Mouse (Mus musculus) left cerebral cortex, postnatal 25 days (tissue): ENCODE data around the gene Dgkk. TPM values are rescaled to one million over a fixed set of nuclear protein-coding genes. Genes with fewer than 3 reads are reported as not detected.
"Not testable (repeated sequence)": the region's sequence is repeated elsewhere in the genome, so short reads cannot be mapped to it uniquely, and the experiment has no call there.

Experiments used
- DNase-seq, 2 experiments: peaks; one replicate each; pipeline ENCODE4 v3.0.0; 2022; ENCODE audit warnings: low spot score in 2 of 2, mixed read lengths in 1 of 2
- intact Hi-C: fragments of 180-260 bp; cut with DNase I; formaldehyde crosslinking; loops from one replicate; pipeline ENCODE4 v1.15.1; 2025
- total RNA-seq, 2 experiments: library from RNA; stranded (reverse); gene quantifications; 2 replicates each; pipeline ENCODE4 v1.2.3; 2021

The Dgkk gene
- 1 to 10 TPM in 1 of 2 experiments, under 1 TPM in 1; 0.78 to 1.6 TPM for total RNA-seq

DNA sequence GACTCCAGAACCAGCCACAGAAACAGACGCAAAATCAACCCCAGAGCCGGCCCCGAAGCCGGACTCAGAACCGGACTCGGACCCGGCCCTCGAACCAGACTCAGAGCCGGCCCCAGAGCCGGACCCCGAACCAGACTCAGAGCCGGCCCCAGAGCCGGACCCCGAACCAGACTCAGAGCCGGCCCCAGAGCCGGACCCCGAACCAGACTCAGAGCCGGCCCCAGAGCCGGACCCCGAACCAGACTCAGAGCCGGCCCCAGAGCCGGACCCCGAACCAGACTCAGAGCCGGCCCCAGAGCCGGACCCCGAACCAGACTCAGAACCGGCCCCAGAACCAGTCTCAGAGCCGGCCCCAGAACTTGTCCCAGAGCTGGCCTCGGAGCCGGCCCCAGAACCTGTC is at the start of gene Dgkk:
Gene Dgkk, plus strand, starts transcription at position 301 of the 400 bp plus-strand sequence.
- intact Hi-C loops, DNase-seq: not testable (repeated sequence)

DNA sequence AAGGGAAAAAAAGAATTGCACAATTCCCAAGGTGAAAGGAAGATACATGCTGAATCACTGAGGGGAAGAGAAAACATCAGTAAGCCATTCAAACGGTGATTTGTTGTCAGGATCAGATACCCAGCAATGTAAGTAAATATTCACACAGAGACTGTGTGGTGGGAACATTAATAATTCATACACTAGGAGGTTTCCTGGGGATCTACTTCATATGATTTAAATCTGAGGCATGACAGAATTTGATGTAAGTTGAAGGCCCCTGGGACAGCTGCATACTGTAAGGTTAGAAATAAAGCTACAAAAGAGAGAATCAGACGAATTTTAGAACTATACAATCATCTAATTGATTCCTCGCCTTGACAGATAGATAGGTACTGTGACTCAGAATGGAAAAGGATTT is 45.1 kb upstream of the Dgkk start:
- intact Hi-C loops = no loop called here
- no peak for DNase-seq

DNA sequence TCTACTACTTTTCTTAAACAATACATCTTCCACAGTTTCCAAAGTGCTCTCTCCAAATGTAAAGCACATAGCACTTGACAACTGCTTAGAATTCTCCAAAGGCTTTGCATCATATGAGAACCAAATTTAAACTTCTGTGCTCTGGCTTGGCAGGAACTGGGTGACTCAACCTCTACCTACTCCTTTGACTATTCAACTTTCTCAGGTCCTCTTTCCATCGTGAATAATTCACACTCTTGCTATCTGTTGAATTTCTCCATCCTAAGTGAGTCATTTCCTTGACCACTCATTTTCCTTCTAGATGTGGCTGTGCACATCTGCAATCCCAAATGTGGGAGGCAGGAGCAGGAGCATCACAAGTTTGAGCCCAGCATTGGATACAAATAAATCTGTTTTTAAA is 28.4 kb upstream of the Dgkk start:
- intact Hi-C loops = no loop called here
- peak in 1 of 2 experiments; percentile 43 for DNase-seq

GRCm38 (mm10) chrX:6751549-6752047 is 27.5 kb upstream of the Dgkk start:
- DNase-seq = no peak
- intact Hi-C loops = no loop called here

DNA sequence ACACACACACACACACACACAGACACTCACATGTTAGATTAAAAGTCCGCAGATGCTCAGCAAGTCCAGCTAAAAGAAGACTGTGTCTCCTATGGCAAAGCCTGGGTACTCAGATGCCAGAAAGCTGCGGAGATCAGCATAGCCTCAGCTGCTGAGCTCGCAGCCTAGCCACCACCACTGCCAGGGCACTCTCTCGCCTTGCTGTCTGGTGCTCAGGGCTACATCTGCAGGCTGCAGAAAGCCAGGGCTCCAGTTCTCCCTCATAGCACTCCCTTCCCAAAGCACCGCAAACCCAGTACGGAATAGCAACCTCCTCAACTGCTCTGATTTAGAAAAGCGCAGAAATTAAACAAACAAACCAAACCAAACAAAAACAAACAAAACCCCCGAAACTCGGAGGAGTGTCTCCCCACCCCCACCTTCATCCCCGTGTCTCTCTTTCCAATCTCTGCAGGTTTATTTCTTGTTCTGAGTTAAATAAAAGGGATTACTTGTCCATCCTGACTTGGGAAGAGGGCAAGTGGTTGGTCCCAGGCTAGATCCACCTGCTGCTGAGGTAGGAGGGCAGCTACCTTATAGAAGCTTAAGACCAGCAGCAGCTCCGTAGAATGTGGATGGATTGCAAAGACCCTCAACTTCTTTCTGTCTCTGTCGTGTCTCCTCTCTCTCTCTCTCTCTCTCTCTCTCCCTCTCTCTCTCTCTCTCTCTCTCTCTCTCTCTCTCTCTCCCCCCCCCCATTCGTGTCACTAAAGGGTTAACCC is 1.4 kb upstream of the Dgkk start:
- peak in 1 of 2 experiments; percentile 2 for DNase-seq

DNA sequence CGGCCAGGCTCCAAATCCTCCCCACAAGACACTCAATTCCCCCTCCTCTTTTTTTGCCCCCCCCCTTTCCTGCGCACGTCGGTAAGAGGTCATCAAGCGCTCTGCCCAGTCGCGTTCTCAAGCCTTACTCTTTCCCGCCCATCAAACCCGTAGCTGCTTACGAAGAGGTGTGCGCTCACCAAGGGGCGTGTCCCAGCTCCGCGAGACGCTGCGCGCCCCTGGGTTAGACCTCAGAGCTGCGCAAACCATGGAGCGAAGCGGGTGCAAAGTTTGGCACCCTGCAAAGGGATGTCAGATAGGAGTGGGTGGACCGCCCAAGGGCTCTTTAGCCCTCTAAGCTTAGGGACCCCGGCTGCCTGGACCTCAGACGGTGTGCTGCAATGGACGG is 862 bp upstream of the Dgkk start:
- DNase-seq = peak in 1 of 2 experiments; percentile 5
- intact Hi-C loops = no loop called here

More for the DNA sequence above, 1.4 kb upstream of the Dgkk start:
- intact Hi-C loops = no loop called here

DNA sequence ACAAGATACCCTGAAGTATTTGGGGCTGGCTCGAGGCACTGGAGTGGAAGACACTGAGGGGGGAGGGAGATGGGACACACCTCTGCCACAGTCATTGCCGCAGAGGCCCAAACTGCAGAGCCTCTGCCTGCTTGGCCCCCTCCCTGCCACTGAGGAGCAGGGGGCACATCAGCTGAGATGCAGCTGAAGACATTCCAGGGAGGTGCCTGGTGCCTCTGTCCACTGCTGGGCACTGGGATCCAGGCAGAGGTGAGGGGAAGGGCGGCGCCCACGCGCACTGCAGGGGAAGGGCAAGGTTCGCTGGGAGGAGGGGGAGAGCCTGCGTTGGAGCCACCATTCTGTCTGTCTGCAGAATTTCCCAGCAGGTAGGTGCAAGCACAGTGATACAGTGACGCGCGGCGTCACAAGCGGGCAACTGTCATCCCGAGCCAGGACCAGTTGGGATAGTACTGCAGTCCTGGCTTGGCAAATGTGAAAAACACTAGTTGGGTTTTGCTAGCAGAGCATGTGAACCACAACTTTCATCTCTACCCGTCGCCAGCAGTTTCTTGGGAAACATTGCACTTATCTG is 948 bp downstream of the Dgkk start:
- intact Hi-C loops = no loop called here
- no peak for DNase-seq

GRCm38 (mm10) chrX:6832553-6832952 is 53.4 kb downstream of the Dgkk start:
- no peak for DNase-seq
- intact Hi-C loops = no loop called here

DNA sequence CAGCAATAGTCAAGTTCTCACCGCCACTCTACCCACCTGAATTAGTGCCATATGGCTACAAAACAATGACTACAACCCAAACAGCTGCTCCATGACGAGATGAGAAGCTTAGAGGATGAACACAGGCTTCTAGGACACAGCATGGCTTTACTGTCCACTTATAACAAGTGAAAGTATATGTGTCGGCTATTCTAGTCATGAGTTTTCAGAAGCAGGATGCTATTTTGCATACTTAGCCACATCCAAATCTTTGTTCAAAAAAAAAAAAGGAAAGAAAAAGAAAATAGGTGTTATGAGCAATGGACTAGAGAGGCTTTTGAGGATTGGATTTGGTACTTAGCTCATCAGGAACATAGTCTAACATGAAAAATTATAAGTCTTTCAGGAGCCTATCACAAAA is 74.4 kb downstream of the Dgkk start:
- intact Hi-C loops = no loop called here
- DNase-seq = peak in 1 of 2 experiments; percentile 1

DNA sequence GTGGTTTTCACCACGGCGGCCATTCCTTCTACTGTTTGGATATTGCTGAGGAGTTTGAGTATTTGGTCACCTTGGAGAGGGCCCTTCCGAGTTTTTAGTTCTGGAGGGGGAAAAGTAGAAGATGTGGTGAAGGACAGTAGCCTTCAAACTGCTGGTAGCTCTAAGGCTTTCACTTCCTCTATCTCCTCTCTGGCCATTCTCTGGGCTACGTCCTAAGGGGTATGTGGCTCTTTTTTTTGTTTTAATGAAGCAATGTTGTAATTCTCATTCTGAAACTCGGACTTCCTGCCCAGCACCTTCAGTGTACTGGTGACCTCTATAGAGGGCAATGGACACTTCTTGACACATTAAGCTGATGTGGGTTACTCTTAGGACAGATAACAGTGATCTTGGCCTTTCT is 75.0 kb downstream of the Dgkk start:
- DNase-seq = no peak
- intact Hi-C loops = no loop called here

GRCm38 (mm10) chrX:6893933-6894332 is 114.8 kb downstream of the Dgkk start:
- no peak for DNase-seq
- intact Hi-C loops = no loop called here

DNA sequence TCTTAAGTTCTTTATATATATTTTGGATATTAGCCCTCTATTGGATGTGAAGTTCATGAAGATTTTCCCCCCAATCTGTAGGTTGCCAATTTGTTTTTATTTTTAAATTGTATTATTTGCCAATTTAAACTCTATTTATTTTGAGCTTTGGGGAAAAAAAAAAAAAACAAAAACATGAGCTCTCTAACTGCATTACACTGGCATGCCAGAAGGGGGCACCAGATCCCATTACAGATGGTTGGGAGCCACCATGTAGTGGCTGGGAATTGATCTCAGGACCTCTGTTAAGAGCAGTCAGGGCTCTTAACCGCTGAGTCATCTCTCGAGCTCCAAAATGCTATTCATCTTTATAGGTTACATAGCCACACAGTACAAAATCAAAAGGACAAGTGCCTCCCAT is 131.9 kb downstream of the Dgkk start:
- intact Hi-C loops = no loop called here

GRCm38 (mm10) chrX:6922165-6922564 is 143.1 kb downstream of the Dgkk start:
- intact Hi-C loops = no loop called here
- DNase-seq = no peak

More for the DNA sequence above, 131.9 kb downstream of the Dgkk start:
- DNase-seq = no peak

DNA sequence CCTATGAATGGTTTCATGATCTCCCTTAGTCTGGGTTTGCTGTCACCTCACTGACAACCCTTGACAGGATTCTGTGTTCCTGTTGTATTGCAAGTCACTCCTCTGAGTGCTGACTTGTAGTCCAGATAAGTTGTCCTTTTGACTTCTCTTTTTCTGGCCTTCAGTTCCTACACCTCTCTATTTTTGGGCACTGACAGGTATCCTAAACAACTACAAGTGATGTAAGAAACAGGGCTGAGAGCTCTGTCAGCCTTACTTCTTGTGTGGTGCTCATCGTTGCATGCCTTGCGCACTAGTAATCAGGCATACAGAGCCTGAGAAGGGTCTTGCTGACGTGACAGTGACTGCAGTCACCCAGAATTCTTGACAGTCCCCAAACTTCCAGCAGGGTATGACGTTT is 147.1 kb downstream of the Dgkk start:
- intact Hi-C loops = loop anchor here (5.0 kb wide), 1 partner anchor 49 kb away; no protein-coding TSS in a partner anchor

DNA sequence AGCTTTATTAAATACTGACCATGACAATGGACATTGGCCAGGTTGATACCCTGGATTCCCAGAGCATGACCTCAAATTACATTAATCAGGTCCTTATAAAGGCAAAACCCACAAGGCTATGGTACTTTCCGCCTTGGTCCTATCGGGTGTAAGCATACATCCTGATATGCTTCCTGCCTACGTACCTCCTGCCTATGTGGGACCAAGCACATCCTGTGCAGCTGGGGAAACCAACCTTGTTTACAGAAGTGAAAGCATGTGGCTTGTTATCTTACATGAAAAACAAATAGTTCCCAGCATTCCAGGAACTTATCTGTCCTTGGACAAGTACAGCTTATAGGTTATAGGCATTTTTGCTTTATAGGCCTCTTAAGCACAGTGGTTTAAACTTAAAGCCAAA is 189.5 kb downstream of the Dgkk start:
- intact Hi-C loops = no loop called here
- DNase-seq = no peak

More for the DNA sequence above, 147.1 kb downstream of the Dgkk start:
- no peak for DNase-seq

GRCm38 (mm10) chrX:6971956-6972355 is 192.8 kb downstream of the Dgkk start:
- intact Hi-C loops = no loop called here
- no peak for DNase-seq

DNA sequence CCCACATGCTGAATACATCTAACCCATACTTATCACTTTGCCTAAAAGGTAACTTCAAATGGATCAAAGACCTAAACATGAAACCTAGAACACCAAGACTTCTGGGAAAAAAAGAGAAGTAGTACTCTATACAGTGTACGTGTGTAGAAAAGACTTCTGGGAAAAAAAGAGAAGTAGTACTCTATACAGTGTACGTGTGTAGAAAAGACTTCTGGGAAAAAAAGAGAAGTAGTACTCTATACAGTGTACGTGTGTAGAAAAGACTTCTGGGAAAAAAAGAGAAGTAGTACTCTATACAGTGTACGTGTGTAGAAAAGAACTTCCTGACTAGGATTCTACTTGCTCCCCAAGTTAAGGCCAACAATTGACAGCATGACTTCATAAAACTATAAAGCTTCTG is 204.8 kb downstream of the Dgkk start:
- DNase-seq, intact Hi-C loops: not testable (repeated sequence)
